Mouse (Mus musculus): ENCODE data around the gene Cdkl5.

The Cdkl5 gene

DNA sequence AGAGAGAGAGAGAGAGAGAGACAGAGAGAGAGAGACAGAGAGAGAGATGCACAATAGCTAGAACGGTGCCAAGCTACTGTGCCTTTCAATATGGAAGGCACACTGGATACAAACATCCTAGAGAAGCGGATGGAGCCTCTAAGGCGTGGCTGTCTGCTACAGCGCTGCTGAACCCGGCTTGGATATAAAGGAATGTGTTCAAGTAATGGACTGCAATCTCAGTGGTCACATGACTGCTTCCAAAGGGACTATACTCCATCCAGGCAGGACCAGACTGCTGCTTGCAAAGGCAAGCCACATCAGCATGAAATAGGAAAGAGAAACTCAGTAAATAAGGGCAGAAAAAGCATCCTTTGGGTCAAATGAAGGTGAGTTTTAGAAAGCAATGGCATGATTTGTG is 258.9 kb downstream of the Cdkl5 start, which contains the start of gene Ppef1:
Gene Ppef1, minus strand, starts transcription at position 116 of the 400 bp plus-strand sequence.
- DNase-seq (ENCODE audit: low read depth, low spot score): no peak
